Mouse (Mus musculus) liver, adult 2 months (tissue): ENCODE results near the gene Apbb2. TPM values are rescaled to one million over a fixed set of nuclear protein-coding genes. Genes with fewer than 3 reads are reported as not detected.

Experiments used
- DNase-seq: peaks from one replicate; pipeline ENCODE4 v3.0.0-alpha.2; 2011; ENCODE audit warnings: low read depth, low spot score; ENCODE audit errors: extremely low read depth
- H3K27ac ChIP-seq: fragments of 200-500 bp; replicated peaks from 2 replicates; pipeline ENCODE4 v1.5.1; 2012; ENCODE audit warnings: low read depth, mild to moderate bottlenecking, control low read depth, inconsistent platforms, low read length; ENCODE audit not compliant: insufficient read depth
- H3K27me3 ChIP-seq: fragments of 200-500 bp; 2 replicates; pipeline ENCODE4 v1.6.1; 2012; ENCODE audit warnings: mild to moderate bottlenecking, moderate library complexity, low read length, inconsistent platforms; ENCODE audit not compliant: control insufficient read depth, insufficient read depth
- H3K36me3 ChIP-seq: fragments of 200-500 bp; 2 replicates; pipeline ENCODE4 v1.6.1; 2012; ENCODE audit warnings: low read length, inconsistent platforms; ENCODE audit not compliant: control insufficient read depth, insufficient read depth
- H3K4me1 ChIP-seq: fragments of 200-500 bp; 2 replicates; pipeline ENCODE4 v1.6.1; 2011; ENCODE audit warnings: low read length; ENCODE audit not compliant: control insufficient read depth, insufficient read depth
- H3K4me3 ChIP-seq: fragments of 200-500 bp; 2 replicates; pipeline ENCODE4 v1.5.1; 2011; ENCODE audit warnings: low read depth, mild to moderate bottlenecking, control low read depth, low read length, moderate library complexity; ENCODE audit not compliant: insufficient read depth
- H3K79me2 ChIP-seq: fragments of 200-500 bp; 2 replicates; pipeline ENCODE4 v1.6.1; 2012; ENCODE audit warnings: inconsistent platforms, mild to moderate bottlenecking, low read length, moderate library complexity; ENCODE audit not compliant: control insufficient read depth, insufficient read depth
- H3K9ac ChIP-seq: fragments of 200-500 bp; 2 replicates; pipeline ENCODE4 v1.6.1; 2012; ENCODE audit warnings: low read depth, mild to moderate bottlenecking, control low read depth, inconsistent platforms, low read length
- CTCF ChIP-seq: fragments of 200-500 bp; IDR thresholded peaks from 2 replicates; pipeline ENCODE4 v1.5.1; 2011; ENCODE audit warnings: low read depth, low read length, control low read depth
- POLR2A ChIP-seq: fragments of 200-500 bp; IDR thresholded peaks from 2 replicates; pipeline ENCODE4 v1.6.1; 2011; ENCODE audit warnings: low read length, control low read depth; ENCODE audit not compliant: insufficient read depth; ENCODE audit errors: extremely low read depth
- WGBS: fragments of 180-500 bp; shearing (Covaris S2); methylation state at CpG from one replicate; pipeline ENCODE4 v1.1.7; 2018; 5-methylcytosine and 5-hydroxymethylcytosine counted together
- polyA plus RNA-seq: library from polyadenylated mRNA; depleted of rRNA; stranded (reverse); fragments of >200 nt; gene quantifications from 2 replicates; pipeline ENCODE4 v1.2.3, GENCODE M21; 2012
- total RNA-seq: library from RNA; depleted of rRNA; stranded (reverse); fragments of >200 nt; gene quantifications from 2 replicates; pipeline ENCODE4 v1.2.3, GENCODE M21; 2014

The Apbb2 gene
- total and polyA plus RNA-seq, 2 experiments = 1.4 to 5.3 TPM

GRCm38 (mm10) chr5:66491907-66492562 lies 126.5 kb downstream of the Apbb2 start:
- 85% methylated on average over 14 of the region's 14 CpGs for WGBS
- Histone ChIP-seq H3K9ac (no peak overlapping the region), H3K4me1 (peaks cover 3% of the 10 kb centered on the region; the same call in 1 of the 2 replicates), H3K27ac (no peak overlapping the region), H3K79me2 (no peaks in the 10 kb centered on the region; the same call in 1 of the 2 replicates), H3K36me3 (peaks cover 2% of the 10 kb centered on the region; the same call in 1 of the 2 replicates), H3K27me3 (no peaks in the 10 kb centered on the region), H3K4me3 (no peak overlapping the region)
- no peak for TF ChIP-seq POLR2A
- no peak for TF ChIP-seq CTCF
- DNase-seq = no peak

GRCm38 (mm10) chr5:66486028-66486427 lies 132.6 kb downstream of the Apbb2 start:
- H3K79me2 ChIP-seq = no peaks in the 10 kb centered on the region
- H3K27me3 ChIP-seq = no peaks in the 10 kb centered on the region
- no peaks in the 10 kb centered on the region for H3K4me1 ChIP-seq
- no peak overlapping the region for H3K4me3 ChIP-seq
- H3K36me3 ChIP-seq = peaks cover 2% of the 10 kb centered on the region; the same call in 1 of the 2 replicates
- no peak for DNase-seq
- no peak for TF ChIP-seq CTCF
- no peak for TF ChIP-seq POLR2A
- no peak overlapping the region for H3K27ac ChIP-seq
- no peak overlapping the region for H3K9ac ChIP-seq
- 89% methylated on average over 7 of the region's 7 CpGs for WGBS

- Histone ChIP-seq H3K36me3 (no peaks in the 10 kb centered on the region), H3K79me2 (peaks cover 3% of the 10 kb centered on the region; the same call in 1 of the 2 replicates), H3K27me3 (no peaks in the 10 kb centered on the region), H3K4me1 (no peaks in the 10 kb centered on the region), H3K4me3 (no peak overlapping the region), H3K9ac (no peak overlapping the region), H3K27ac (no peak overlapping the region)
- no peak for DNase-seq
- WGBS = 69% methylated on average over 10 of the region's 10 CpGs
- TF ChIP-seq CTCF (no peak), POLR2A (no peak)
Measured at GRCm38 (mm10) chr5:66476266-66476665, 142.3 kb downstream of the Apbb2 start.

GRCm38 (mm10) chr5:66475824-66476223 lies 142.8 kb downstream of the Apbb2 start:
- no peak for DNase-seq
- Histone ChIP-seq H3K36me3 (no peaks in the 10 kb centered on the region), H3K27me3 (no peaks in the 10 kb centered on the region), H3K27ac (no peak overlapping the region), H3K9ac (no peak overlapping the region), H3K79me2 (peaks cover 3% of the 10 kb centered on the region; the same call in 1 of the 2 replicates), H3K4me1 (no peaks in the 10 kb centered on the region), H3K4me3 (no peak overlapping the region)
- TF ChIP-seq POLR2A (no peak), CTCF (no peak)
- 93% methylated on average over 6 of the region's 6 CpGs for WGBS

- Histone ChIP-seq H3K79me2 (peaks cover 3% of the 10 kb centered on the region; the same call in 1 of the 2 replicates), H3K4me3 (no peak overlapping the region), H3K9ac (no peak overlapping the region), H3K36me3 (no peaks in the 10 kb centered on the region), H3K27ac (no peak overlapping the region), H3K4me1 (no peaks in the 10 kb centered on the region), H3K27me3 (no peaks in the 10 kb centered on the region)
- DNase-seq = no peak
- 93% methylated on average over 11 of the region's 11 CpGs for WGBS
- TF ChIP-seq POLR2A (no peak), CTCF (no peak)
Measured at GRCm38 (mm10) chr5:66474153-66474552, 144.4 kb downstream of the Apbb2 start.

GRCm38 (mm10) chr5:66473599-66473998 lies 145.0 kb downstream of the Apbb2 start:
- H3K27ac ChIP-seq = no peak overlapping the region
- no peak overlapping the region for H3K9ac ChIP-seq
- no peak overlapping the region for H3K4me3 ChIP-seq
- no peaks in the 10 kb centered on the region for H3K4me1 ChIP-seq
- no peaks in the 10 kb centered on the region for H3K36me3 ChIP-seq
- 80% methylated on average over 12 of the region's 12 CpGs for WGBS
- no peaks in the 10 kb centered on the region for H3K27me3 ChIP-seq
- DNase-seq = no peak
- H3K79me2 ChIP-seq = peaks cover 3% of the 10 kb centered on the region; the same call in 1 of the 2 replicates
- TF ChIP-seq CTCF = no peak
- TF ChIP-seq POLR2A = no peak
